Mouse (Mus musculus): ENCODE results near the gene Ms4a2.

DNA sequence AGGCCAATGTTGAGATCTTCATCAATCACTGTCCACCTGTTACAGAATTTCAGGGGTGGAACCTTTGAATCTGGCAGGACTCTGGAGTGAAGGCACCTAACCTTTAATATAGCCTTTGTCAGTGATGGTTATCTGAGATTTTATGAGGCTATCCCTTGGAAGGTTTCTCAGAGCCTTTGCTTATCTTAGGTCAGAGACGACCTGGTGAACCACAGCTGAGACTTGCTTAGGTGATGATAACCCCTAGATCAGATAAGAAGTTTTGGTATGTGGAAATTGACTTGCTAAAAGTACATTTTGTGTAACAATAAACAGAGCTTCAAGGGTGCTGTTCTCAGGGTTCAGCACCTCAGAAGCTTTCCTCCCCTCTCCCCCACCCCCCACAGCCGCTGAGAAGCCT is 11.2 kb downstream of the Ms4a2 start:
- TF ChIP-seq CTCF (IDR thresholded peaks at IDR 0.05; ENCODE audit: low read depth, low read length) (no peak), POLR2A (IDR thresholded peaks at IDR 0.05; ENCODE audit: extremely low read depth, insufficient read depth, low read length) (no peak)

Measured in liver, adult 2 months (tissue).